Mouse (Mus musculus) right cerebral cortex, adult 18-20 months (tissue): ENCODE data around the gene Cops3.
"Not testable (repeated sequence)": the region's sequence is repeated elsewhere in the genome, so short reads cannot be mapped to it uniquely, and the experiment has no call there.

Source experiments
- DNase-seq: peaks from one replicate; pipeline ENCODE4 v3.0.0; 2022; ENCODE audit warnings: mixed read lengths

The Cops3 gene

DNA sequence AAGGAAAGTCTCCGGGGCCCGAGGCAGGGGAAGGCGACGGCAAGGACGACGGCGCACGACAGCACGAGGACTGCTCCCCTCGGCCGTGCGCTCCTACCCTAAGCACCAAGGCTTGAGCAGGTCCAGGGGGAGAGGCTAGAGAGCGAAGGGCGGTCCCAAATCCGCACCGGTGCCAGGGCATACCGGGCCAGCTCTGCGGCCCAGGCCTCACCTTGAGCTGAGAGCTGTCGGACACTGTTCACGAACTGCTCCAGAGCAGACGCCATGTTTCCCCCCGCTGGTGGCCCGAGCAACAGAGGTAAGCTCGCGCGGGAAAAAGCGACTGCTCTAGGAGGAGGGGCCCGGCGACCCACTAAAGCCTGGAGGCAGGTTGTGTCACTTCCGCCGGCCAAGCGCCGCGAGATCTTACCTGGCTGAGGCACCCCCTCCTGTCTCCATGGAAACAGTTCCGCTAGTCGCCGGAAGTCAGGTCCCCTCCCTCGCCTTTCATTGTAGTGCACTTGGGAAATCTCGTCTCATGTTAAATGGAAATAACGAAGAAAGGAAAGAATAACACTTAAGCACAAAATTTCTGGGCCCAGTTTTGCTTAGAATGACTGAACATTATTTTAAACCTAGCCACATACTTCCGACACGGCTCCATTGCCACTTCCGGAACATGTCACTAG is at the start of gene Cops3:
Gene Cops3, minus strand, starts transcription at position 380 of the 668 bp plus-strand sequence.
- DNase-seq, result peak; percentile 97

DNA sequence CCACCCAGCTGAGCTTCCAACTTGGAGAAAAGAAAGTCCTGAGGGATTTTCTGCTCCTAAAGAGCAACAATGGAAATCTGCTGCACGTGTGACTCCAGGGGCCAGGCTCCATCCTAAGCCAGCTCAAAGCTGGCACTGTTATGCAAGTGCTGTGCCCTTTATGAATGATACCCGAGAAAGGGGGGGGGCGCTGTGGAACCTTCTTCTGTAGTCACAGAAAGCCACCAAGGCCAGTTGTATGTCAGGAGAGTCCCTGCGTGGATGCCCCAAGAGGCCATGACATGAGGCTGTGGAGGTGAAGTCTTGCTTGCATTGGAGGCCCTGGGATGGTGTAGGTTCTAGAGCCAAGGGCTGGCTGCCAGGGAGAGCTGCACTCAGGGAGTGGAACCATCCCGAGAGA is 48.5 kb upstream of the Cops3 start:
- DNase-seq, result no peak

DNA sequence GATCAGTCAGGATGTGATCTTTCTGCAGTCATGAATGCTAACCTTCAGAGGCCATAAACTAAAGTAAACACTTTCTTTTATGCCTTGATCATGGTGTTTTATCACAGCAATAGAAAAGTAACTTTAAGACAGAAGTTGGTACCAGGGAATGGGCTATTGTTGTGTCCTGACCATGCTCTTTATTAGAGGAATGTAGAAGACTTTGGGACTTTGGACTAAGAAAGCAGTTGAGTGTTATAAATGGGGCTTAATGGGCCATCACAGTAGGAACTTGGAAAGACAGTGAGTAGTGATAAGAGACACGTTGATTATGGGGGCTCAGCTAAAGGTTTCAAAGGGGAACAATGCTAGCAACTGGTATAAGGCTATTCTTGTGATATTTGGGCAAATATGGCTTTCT is 47.3 kb upstream of the Cops3 start:
- no peak for DNase-seq

DNA sequence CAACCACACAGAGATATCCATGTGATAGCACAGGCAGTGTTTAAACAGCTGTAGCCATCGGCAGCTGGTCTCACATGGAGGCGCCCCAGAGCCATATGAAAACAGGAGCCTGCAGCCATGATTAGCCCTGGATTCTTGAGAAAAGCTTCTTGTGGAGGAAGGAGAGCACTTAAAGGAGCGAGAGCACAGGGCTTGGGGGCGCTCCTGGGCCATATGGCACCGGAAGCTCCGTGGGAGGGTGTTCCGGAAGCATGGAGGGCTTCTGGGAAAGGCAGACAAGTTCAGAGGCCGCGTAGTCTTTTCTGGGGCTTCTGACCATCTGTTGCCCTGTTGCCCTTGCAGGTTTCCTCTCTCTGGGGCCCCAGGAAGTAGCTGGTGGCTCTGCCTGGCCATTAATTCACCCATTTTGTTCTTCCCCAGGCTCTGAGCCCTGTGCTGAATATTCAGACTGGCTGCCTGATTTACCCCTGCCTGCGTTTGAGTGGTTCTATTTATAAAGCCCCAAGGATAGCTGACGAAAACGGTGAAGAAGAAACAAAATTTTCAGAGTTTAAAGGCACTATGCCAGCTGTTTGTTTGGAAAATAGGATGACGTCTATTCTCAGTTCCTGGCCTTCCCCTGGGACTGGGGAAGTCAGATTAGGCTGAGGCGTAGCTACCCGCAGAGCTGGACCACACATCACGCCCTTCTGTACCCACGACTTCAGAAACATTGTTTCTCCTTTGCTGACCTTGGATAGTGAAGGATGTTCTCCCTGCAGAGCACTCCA is 45.8 kb upstream of the Cops3 start:
- DNase-seq, result no peak

- DNase-seq, result peak; percentile 74
Observed at GRCm38 (mm10) chr11:59880031-59880430, 40.4 kb upstream of the Cops3 start.

DNA sequence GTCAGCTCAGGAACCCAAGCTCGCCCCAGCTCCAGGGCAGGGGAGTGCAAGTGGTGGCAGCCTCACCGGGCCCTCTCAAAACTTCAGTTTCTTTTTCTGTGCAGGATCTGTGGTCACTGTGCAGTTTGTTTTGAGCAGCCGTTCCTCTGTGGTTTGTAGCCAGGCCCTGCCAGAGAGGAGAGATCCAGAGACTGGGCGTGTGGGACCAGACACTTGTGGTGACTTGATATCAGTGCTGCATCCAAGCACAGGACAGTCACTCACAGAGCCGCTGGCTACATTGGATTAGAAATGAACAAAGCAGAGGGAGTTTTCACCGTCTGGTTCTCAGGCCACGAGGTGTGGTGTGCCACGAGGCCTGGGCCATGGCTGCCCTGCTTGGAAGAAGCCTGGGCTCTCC is 32.5 kb upstream of the Cops3 start:
- no peak for DNase-seq

DNA sequence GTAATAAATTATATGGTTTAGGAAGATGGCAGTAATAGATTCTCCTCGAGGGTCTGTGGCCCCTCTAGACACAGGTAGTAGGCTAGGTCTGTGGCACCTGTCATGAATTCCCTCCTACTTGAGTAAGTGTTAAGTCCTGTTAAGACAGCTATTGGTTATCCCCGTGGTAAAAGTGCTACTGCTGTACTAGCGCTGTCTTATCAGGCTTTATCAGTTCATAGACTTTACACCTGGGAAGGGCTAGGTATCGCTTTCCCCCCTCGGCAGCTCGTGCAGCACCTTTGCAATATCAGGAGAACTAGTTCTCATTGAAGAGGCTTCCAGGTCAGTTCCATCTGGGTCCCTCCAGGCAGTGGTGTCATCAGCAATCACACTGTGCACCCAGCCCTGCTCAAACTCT is 24.7 kb upstream of the Cops3 start:
- no peak for DNase-seq

DNA sequence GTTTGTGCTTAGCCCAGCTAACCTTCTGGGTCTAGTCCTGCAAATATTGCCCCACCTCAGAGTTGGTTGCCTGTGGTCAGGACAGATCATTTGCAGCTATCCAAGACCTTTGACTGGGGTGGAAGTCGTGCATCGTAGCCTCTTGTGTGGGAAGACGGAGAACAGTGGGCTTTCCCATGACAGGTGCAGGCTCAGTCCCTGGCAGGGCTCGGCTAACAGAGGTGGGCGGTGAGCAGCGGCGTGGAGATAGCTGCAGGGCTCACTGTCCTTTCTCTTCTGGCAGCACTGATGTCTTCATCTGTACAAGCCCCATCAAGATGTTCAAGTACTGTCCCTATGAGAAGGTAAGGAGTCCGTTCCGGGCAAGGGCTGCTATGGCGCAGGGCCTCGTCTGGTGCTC is 20.8 kb upstream of the Cops3 start:
- DNase-seq, result peak; percentile 49

GRCm38 (mm10) chr11:59852865-59853264 is 13.2 kb upstream of the Cops3 start:
- DNase-seq, result no peak

DNA sequence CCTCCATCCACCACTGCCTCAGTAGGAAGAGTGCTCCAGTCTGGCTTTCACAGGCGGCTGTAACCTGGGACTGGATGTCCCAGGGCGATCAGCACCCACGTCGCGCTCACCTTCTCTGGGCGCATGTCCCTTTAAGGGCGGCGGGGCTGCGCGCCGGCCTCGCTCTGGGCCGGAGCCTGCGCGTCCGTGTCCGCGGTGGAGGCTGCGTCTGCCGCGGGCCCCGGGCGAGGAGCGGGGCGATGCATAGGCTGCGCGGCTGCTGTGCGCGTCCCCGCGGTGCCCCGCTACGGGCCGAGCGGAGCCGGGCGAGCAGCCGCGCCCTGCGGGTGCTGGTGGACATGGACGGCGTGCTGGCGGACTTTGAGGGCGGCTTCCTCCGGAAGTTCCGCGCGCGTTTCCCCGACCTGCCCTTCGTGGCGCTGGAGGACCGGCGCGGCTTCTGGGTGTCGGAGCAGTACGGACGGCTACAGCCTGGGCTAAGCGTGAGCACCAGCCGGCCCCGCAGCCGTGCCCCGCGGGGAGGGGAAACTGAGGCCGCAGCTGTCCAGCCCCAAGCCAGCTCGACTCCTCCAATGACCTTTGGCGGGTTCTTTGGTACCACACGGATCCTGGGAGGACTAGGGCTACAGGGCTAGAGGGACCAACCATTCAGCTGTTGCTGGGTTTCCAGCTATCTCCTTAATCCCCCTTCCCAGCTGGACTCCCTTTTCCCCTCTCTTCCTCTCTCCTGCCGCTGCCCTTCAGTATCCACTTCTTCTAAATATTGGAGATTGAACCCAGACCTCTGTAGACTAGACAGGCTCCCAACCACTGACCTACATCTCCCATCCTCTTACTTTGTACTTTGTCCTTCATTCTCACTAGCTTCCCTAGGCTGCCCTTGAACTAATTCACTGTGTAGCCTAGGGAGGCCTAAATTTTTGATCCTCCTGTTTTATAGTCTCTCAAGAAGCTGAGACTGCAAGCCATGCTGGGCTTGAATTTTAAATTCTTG is 8.6 kb upstream of the Cops3 start:
- peak; percentile 79 for DNase-seq

- DNase-seq, result no peak
Observed at GRCm38 (mm10) chr11:59847131-59847530, 7.5 kb upstream of the Cops3 start.

DNA sequence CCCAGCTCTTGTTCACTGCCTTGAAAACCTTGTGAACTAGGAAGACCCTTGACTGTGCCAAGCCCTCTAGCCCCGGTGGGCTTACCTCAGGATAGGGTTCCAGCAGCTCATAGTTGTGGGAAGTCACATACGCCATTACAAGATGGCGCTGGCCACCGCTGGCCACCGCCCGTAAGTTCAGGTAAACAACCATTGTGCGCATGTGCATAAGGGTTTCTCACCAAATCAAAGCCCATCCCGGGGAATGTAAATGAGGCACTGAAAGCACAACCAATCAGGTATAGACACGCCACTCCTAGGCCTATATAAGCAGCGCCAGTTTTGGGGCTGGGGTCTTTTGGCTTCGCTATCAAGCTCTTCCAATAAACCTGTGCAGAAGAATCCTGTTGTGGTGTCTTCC is 6.7 kb upstream of the Cops3 start:
- no peak for DNase-seq

DNA sequence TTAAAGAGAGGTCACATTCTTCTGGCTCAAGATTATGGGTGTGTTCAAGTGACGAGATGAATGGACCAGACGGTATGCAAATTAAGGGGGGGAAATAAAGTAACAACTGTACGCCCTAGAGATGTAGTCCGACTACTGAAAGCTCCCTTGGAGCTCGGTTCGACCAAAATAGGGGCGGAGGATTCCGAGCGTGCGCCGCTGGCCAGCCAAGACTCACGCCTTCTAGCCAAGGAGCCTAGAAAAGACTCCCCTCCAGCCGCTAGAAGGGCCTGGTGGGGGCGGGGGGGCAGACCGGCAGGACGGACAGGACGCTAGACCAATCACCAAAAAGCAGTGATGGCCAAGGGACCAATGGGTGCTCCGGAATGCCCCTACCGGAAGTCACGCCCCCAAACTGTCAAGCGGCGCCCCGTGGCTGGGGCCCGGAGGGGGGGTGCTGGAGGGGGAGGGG is 605 bp downstream of the Cops3 start, which contains the start of gene Nt5m:
Gene Nt5m, plus strand, starts transcription at position 440 of the 451 bp plus-strand sequence.
- DNase-seq, result peak; percentile 94

DNA sequence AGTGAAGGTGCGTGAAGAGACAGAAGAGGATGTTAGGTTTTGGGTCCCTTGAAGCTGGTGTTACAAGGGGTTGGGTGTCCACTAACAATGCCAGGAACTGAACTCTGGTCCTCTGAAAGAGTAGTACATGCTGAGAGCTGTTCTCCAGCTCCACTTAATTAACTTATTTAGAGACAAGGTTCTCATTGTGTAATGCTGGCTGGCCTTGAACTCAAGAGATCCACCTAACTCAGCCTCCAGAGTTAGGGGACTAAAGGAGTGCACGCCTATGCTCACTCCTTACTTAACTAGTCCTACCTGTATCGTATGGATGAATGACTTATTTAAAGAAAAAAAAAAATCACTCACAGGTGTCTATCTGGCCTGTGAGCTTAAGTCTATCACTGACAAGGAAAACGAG is 1.2 kb downstream of the Cops3 start:
- DNase-seq, result no peak

GRCm38 (mm10) chr11:59837789-59838188 is 1.8 kb downstream of the Cops3 start:
- not testable (repeated sequence) for DNase-seq

DNA sequence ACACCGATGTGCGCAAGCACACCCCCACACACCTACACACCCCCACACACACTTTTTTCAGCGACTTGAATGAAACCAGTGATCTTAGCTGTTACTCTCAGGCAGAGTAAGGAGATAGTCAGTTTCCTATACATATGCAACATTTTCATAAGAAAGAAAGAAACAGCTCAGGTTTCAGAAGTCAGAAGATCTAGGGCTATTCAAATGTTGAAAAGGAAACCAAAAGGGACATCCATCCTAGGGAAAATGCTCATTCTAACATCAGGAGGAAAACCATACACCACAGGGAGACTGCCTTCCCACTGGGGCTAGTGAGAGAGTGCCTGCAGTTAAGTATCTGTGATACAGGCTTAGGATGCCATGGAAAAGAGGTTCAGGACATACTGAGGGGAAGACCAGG is 18.0 kb downstream of the Cops3 start:
- no peak for DNase-seq

DNA sequence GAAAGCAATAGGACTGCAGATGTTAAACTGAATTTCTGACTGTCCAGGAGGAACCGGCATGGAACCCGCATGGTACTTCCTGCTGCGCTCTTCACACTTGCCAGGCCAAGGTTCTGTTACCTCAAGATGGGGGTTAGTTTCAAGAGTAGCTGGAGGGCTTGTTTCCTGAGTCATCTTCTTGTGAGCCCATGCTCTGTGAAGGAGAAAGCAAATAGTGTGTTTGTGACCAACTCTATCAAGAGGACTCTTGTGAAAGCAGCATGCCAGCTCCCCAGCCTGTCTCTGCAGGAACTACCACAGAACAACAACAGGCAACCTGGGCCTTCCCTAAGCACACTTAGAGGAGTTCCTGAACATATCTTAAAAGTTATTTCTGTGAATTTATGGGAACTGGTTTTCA is 21.7 kb downstream of the Cops3 start:
- no peak for DNase-seq

DNA sequence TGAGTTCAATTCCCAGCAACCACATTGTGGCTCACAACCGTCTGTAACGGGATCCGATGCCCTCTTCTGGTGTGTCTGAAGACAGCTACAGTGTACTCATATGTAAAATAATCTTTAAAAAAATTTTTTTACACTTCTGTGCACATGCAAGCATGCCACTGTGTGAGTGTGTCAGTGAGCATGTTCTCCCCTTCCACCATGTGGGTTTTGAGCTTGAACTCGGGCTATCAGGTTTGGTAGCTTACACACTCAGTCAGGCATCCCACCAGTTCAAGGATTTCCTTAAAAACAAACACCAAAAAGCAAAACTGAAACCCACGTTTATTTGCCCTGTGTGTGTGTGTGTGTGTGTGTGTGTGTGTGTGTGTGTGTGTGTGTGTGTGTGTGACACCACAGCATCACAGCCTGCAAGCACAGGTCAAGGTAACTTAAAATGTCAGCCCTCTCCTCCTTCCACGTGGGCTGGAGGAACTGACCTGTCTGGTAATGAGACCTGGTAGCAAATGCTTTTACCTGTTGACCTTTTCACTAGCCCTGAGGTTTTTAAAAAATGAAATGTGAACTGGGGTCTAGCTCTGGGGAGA is 24.1 kb downstream of the Cops3 start:
- no peak for DNase-seq

GRCm38 (mm10) chr11:59814936-59815335 is 24.7 kb downstream of the Cops3 start:
- DNase-seq, result no peak

GRCm38 (mm10) chr11:59814311-59814710 is 25.3 kb downstream of the Cops3 start:
- DNase-seq, result no peak

GRCm38 (mm10) chr11:59813276-59813675 is 26.4 kb downstream of the Cops3 start:
- no peak for DNase-seq

- DNase-seq, result no peak
Observed at GRCm38 (mm10) chr11:59811211-59811610, 28.4 kb downstream of the Cops3 start.
